Mouse (Mus musculus): Measurements from ENCODE around the gene Chd9.

GRCm38 (mm10) chr8:90892579-90892919 is 64.4 kb downstream of the Chd9 start:
- TF ChIP-seq EP300 (IDR thresholded peaks at IDR 0.05; ENCODE audit: insufficient read depth, low read depth, low read length) (no peak), CTCF (IDR thresholded peaks at IDR 0.05; ENCODE audit: low read depth, low read length) (no peak)

All from ES-Bruce4 (cell line).